Mouse (Mus musculus) lung, adult 18-20 months (tissue): ENCODE data around the gene Gm5800.
"Not testable (repeated sequence)": the region's sequence is repeated elsewhere in the genome, so short reads cannot be mapped to it uniquely, and the experiment has no call there.

ENCODE experiments used
- DNase-seq, 2 experiments: peaks; one replicate each; pipeline ENCODE4 v3.0.0; 2022; ENCODE audit warnings: mixed read lengths in 2 of 2

The Gm5800 gene

DNA sequence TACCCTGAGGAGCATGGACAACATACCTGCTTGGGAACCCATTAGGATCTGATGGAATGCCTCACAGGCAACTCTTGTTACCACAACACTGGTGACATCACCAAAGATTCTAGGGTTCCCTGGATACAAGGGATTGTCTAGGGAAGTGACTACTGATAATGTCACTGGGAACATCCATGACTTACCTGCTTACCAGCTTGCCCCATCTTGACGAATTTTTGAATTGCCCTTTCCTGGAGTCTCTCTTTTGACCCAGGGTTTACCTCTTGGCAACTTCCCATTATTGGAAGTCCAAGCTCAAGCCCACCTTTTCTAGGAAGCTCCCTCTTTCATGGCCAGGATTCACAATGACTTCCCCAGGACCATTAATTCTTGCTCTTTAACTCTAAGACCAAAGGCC lies at the start of gene Gm5800:
Gene Gm5800, minus strand, starts transcription at position 101 of the 400 bp plus-strand sequence.
- no peak for DNase-seq

DNA sequence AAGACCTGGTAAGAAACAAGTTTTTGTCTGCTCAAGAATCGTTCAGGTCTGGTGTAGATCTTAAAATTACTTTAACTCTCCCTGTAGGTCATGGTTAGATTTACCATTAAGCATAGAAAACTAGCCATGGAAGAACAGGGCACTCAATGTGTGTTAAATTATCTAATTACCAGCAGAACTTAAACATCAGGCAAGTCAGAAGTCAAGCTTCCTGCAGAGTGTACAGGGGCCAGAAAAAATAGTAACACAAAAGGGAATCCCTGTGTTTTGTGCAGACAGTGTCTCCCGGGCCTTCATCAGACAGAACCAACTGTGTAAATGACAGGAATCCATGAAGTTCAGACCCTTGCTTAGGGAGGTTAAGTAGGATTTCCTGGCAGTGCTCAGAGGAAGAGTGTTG lies 39.0 kb upstream of the Gm5800 start:
- DNase-seq, result no peak

DNA sequence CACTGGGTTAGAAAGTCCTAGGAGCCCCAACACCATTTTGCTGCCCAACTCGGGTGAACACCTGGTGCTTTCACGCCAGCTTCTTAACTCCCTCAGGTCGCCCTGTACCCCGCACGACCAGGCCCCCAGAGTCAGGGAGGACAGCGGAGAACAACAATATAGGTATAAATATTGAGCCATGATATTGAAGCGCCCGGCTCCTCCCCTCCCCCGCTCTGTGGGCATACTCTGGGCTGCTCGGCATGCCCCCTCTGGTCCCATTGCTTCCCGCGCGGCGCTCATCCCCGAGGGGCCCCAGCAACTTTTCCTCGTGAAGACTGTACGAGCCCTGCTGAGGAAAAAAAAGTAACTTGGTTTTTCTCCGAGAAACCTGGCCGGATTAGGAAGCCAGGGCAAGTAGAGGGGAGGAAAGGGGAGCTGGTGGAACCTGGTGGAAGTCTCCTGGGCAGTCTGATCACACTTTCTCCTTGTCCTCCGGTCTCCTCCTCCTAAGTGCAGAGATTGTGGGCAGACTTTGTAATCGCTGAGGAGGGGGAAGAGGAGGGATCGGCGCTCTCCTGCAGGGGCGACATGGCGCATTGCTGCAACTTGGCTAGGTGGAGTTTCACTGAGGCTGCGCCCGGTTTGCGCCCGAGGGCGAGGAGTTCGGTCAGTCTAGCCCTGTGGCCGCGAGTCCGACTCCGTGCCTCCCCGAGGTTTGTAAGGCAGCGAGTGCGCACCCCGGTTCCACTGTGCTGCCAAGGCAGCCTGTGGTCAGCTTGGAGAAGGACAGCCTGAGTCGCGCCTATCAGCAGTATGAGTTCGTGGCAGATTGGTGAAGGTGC lies 23.6 kb upstream of the Gm5800 start:
- DNase-seq, result no peak

DNA sequence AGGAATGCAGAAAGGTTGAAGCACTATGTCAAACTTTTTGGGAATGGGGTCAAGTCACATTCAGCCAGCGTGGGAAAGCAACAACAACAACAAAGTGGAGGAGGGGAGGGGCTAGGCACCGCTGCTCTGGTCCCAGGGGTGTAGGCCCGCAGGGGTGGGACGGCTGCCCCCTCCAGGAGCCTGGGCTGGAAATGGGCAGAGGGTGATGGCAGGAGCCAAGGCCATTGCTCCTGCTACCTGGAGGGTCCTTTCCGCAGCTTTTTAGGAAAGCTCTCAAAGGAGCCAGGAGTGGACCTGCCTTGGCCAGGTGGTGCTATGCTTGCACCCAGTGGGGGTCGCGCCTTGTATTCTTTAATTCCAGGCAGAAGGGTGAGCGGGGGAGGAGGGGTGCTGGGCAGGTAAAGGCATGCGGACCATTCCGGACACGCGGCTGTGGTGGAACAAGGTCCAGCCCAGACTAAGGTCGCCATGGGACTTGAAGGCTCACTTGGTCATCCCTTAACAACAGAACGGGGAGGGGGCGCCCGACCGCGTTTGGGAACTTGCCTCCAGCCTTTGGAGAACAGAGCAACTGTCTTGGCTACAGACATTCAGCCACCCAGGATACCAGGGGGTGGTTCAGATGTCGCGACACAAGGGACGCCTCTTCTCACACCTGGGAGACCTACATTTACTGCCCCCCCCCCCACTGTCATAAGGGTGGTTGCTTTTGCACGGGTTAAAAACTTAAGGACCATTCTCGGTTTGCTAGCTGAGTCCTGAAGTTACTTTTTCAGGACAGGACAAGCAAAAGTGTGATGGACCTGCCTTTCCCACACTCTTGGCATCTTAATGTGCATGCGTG lies 22.4 kb upstream of the Gm5800 start:
- no peak for DNase-seq

DNA sequence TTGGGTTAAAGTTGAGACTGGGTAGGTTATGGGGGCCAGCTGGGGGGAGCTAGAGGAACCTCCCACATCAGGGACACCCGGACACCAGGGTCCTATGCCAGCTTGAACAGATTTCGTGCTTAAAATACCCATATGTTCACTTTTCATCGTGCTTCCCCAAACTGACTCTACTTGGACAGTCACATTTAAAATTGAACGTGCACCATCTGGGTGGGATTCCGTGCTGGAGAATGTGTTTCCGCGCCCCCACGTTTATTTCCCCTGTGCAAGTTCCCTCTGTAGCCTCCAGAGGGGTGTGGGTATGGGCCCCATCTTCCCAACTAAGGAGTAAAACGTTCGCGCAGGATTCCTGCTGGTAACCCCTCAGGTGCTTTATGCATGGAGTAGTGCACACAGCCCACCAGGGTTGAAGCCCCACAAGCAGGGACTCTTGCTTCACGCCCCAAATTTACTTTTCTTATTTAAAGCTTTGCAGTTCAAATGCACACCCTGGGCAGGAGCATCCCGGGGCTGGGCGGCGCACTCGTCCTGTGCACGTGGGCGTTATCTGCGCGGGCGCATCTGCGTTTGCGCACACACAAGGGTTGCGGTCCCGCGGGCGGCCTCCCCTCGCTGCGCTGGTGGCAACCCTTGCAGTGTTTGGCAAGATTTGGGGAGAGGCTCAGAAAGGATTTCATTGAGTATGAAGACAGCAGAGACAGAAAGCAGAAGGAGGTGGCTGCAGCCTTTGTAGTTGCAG lies 21.6 kb upstream of the Gm5800 start:
- no peak for DNase-seq

DNA sequence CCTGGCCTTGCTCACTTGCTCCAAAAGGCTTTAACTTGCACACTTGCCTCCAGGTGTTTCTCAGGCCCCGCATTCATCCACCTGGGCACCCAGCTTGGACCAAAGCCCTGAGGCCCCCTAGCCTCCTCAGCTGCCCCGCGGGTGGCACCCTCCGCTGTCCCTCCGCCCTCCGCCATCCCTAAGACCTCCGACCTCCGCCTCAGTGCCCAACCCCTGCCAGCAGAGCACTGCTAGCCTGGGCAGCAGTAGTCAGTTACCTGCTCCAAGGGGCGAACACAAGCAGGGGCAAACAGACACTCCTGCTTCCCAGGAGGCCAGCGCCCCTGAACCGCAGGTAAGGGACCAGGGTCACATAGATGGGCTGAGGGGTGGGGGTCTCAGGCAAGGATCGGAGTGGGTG lies 21.0 kb upstream of the Gm5800 start:
- DNase-seq, result no peak

DNA sequence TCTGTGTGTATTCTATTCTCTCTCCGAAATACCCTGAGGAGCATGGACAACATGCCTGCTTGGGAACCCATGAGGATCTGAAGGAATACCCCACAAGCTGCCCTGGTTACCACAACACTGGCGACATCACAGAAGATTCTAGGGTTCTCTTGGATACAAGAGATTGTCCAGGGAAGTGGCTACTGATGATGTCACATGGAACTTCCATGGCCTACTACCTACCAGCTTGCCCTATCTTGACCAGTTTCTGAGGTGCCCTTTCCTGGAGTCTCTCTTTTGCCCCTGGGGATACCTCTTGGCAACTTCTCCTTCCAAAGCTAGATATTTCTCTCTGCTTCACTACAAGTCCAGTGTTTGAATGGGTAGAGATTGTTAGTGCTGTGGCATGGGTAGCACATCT lies 21.6 kb downstream of the Gm5800 start, which contains the start of gene Gm17079:
Gene Gm17079, minus strand, starts transcription at position 101 of the 400 bp plus-strand sequence.
- not testable (repeated sequence) for DNase-seq

DNA sequence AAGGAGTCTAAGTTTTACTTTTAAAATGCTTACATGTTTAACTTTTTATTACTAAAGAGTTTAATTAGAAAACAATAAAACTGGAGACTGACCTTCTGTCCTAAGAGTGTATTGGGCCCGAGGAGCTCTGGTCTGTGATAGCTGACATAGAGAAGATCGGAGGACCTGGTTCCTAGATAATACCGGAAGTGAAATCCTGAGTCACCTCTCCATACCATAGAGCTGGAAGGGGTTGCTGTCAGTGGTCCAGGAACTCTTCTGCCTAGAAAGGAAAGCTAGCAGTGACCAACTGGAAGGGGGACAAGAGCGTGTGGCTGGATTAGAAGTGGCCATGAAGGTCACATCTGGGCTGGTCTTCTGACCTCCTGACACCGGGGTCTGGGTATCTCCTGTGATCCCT lies 39.7 kb downstream of the Gm5800 start:
- no peak for DNase-seq
